Mouse (Mus musculus): ENCODE measurements around the gene Nepro. TPM values are rescaled to one million over a fixed set of nuclear protein-coding genes. Genes with fewer than 3 reads are reported as not detected.

Gene Nepro
- polyA plus RNA-seq, 1 experiment from 2014 or later, result 9.9 TPM

- Histone ChIP-seq H3K4me2 (replicated peaks) (no peak overlapping the region), H3K9me3 (no peaks in the 10 kb centered on the region), H3K27me3 (peaks cover 3% of the 10 kb centered on the region; the same call in 1 of the 2 replicates), H3K36me3 (no peaks in the 10 kb centered on the region), H3K4me3 (no peak overlapping the region), H3K27ac (replicated peaks) (no peak overlapping the region), H3K9ac (replicated peaks) (no peak overlapping the region), H3K4me1 (peaks cover 30% of the 10 kb centered on the region)
- no peak for ATAC-seq (ENCODE audit: low FRiP score, low read depth)
- WGBS, result 77% methylated on average over 2 of the region's 2 CpGs
Observed at GRCm38 (mm10) chr16:44691066-44691465, 33.0 kb upstream of the Nepro start.

GRCm38 (mm10) chr16:44691561-44692141 lies 32.5 kb upstream of the Nepro start:
- 70% methylated on average over 17 of the region's 17 CpGs for WGBS
- H3K27ac ChIP-seq (replicated peaks), result no peak overlapping the region
- H3K4me1 ChIP-seq, result peaks cover 34% of the 10 kb centered on the region
- H3K36me3 ChIP-seq, result no peaks in the 10 kb centered on the region
- H3K9me3 ChIP-seq, result no peaks in the 10 kb centered on the region
- ATAC-seq (ENCODE audit: low FRiP score, low read depth), result no peak
- no peak overlapping the region for H3K9ac ChIP-seq (replicated peaks)
- H3K4me3 ChIP-seq, result no peak overlapping the region
- H3K27me3 ChIP-seq, result peaks cover 3% of the 10 kb centered on the region; the same call in 1 of the 2 replicates
- H3K4me2 ChIP-seq (replicated peaks), result no peak overlapping the region

DNA sequence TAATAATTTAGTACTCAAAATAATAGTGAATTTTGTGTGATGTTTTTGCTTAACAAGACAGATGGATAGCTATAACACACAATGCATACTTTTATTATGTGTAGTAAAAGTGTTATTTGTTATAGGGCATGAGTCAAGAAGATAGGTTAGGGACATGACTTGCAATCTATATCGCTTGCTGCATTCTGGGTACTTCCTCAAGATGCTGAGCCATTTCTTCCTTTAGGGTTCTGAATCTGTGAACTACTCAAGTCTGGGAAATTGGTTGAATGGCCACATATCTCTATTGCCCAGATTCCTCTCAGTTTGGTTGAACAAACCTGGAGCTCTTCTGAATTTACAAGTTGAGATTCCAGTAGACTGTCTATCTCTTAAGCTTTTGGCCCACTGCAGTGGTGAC lies 31.6 kb upstream of the Nepro start:
- Histone ChIP-seq H3K4me2 (replicated peaks) (no peak overlapping the region), H3K27me3 (peaks cover 3% of the 10 kb centered on the region; the same call in 1 of the 2 replicates), H3K27ac (replicated peaks) (no peak overlapping the region), H3K36me3 (no peaks in the 10 kb centered on the region), H3K9me3 (no peaks in the 10 kb centered on the region), H3K9ac (replicated peaks) (no peak overlapping the region), H3K4me3 (no peak overlapping the region), H3K4me1 (peaks cover 26% of the 10 kb centered on the region)
- 91% methylated on average over 1 of the region's 1 CpGs for WGBS
- no peak for ATAC-seq (ENCODE audit: low FRiP score, low read depth)

- H3K9me3 ChIP-seq, result no peaks in the 10 kb centered on the region
- WGBS, result 68% methylated on average over 6 of the region's 6 CpGs
- peaks cover 3% of the 10 kb centered on the region; the same call in 1 of the 2 replicates for H3K27me3 ChIP-seq
- no peak overlapping the region for H3K4me3 ChIP-seq
- H3K4me2 ChIP-seq (replicated peaks), result no peak overlapping the region
- H3K9ac ChIP-seq (replicated peaks), result no peak overlapping the region
- ATAC-seq (ENCODE audit: low FRiP score, low read depth), result no peak
- no peak overlapping the region for H3K27ac ChIP-seq (replicated peaks)
- H3K36me3 ChIP-seq, result no peaks in the 10 kb centered on the region
- peaks cover 14% of the 10 kb centered on the region for H3K4me1 ChIP-seq
Observed at GRCm38 (mm10) chr16:44693695-44694094, 30.4 kb upstream of the Nepro start.

GRCm38 (mm10) chr16:44695214-44695858 lies 28.8 kb upstream of the Nepro start:
- no peak overlapping the region for H3K4me2 ChIP-seq (replicated peaks)
- H3K9me3 ChIP-seq, result no peaks in the 10 kb centered on the region
- WGBS, result 83% methylated on average over 8 of the region's 8 CpGs
- H3K27me3 ChIP-seq, result peaks cover 3% of the 10 kb centered on the region; the same call in 1 of the 2 replicates
- no peak overlapping the region for H3K4me3 ChIP-seq
- no peak for ATAC-seq (ENCODE audit: low FRiP score, low read depth)
- no peak overlapping the region for H3K27ac ChIP-seq (replicated peaks)
- no peak overlapping the region for H3K9ac ChIP-seq (replicated peaks)
- H3K4me1 ChIP-seq, result 0 out of 2 replicates have a peak, but pooled peaks cover 6% of the 10 kb centered on the region
- no peaks in the 10 kb centered on the region for H3K36me3 ChIP-seq

- Histone ChIP-seq H3K36me3 (no peaks in the 10 kb centered on the region), H3K9me3 (no peaks in the 10 kb centered on the region), H3K4me2 (replicated peaks) (no peak overlapping the region), H3K27ac (replicated peaks) (no peak overlapping the region), H3K27me3 (peaks cover 3% of the 10 kb centered on the region; the same call in 1 of the 2 replicates), H3K9ac (replicated peaks) (no peak overlapping the region), H3K4me3 (no peak overlapping the region), H3K4me1 (0 out of 2 replicates have a peak, but pooled peaks cover 6% of the 10 kb centered on the region)
- no peak for ATAC-seq (ENCODE audit: low FRiP score, low read depth)
- 47% methylated on average over 12 of the region's 12 CpGs for WGBS
Observed at GRCm38 (mm10) chr16:44695859-44696620, 28.1 kb upstream of the Nepro start.

- Histone ChIP-seq H3K4me2 (replicated peaks) (no peak overlapping the region), H3K27me3 (no peaks in the 10 kb centered on the region), H3K36me3 (no peaks in the 10 kb centered on the region), H3K4me3 (no peak overlapping the region), H3K9me3 (no peaks in the 10 kb centered on the region), H3K27ac (replicated peaks) (no peak overlapping the region), H3K4me1 (0 out of 2 replicates have a peak, but pooled peaks cover 6% of the 10 kb centered on the region), H3K9ac (replicated peaks) (no peak overlapping the region)
- ATAC-seq (ENCODE audit: low FRiP score, low read depth), result no peak
- WGBS, result 94% methylated on average over 5 of the region's 5 CpGs
Observed at GRCm38 (mm10) chr16:44697473-44698205, 26.5 kb upstream of the Nepro start.

GRCm38 (mm10) chr16:44701155-44701554 lies 22.9 kb upstream of the Nepro start:
- no peak overlapping the region for H3K4me2 ChIP-seq (replicated peaks)
- WGBS, result 85% methylated on average over 3 of the region's 3 CpGs
- H3K27ac ChIP-seq (replicated peaks), result no peak overlapping the region
- no peak for ATAC-seq (ENCODE audit: low FRiP score, low read depth)
- H3K9me3 ChIP-seq, result no peaks in the 10 kb centered on the region
- no peak overlapping the region for H3K4me3 ChIP-seq
- no peak overlapping the region for H3K9ac ChIP-seq (replicated peaks)
- H3K36me3 ChIP-seq, result no peaks in the 10 kb centered on the region
- no peaks in the 10 kb centered on the region for H3K27me3 ChIP-seq
- peaks cover 9% of the 10 kb centered on the region; the same call in 1 of the 2 replicates for H3K4me1 ChIP-seq

DNA sequence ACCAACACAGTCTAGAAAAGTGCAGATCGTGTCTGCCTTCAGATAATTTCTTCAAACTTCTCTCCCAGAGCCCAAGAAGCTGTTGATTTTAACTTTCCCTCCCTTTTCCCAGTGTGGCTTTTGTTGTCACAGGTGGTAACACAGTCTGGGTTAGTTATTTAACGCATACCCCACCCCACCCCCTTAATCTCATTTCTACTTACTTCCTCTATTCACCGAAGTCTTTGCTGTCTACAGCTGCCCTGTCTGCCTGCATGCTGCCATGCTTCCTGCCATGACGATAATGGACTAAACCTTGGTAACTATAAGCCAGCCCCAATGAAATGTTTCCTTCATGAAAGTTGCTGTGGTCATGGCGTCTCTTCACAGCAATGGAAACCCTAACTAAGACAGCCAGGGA lies 21.8 kb upstream of the Nepro start:
- no peak overlapping the region for H3K4me2 ChIP-seq (replicated peaks)
- ATAC-seq (ENCODE audit: low FRiP score, low read depth), result no peak
- H3K4me3 ChIP-seq, result no peak overlapping the region
- H3K9ac ChIP-seq (replicated peaks), result no peak overlapping the region
- H3K36me3 ChIP-seq, result no peaks in the 10 kb centered on the region
- no peaks in the 10 kb centered on the region for H3K27me3 ChIP-seq
- 69% methylated on average over 5 of the region's 5 CpGs for WGBS
- peaks cover 6% of the 10 kb centered on the region; the same call in 1 of the 2 replicates for H3K4me1 ChIP-seq
- H3K27ac ChIP-seq (replicated peaks), result no peak overlapping the region
- no peaks in the 10 kb centered on the region for H3K9me3 ChIP-seq

DNA sequence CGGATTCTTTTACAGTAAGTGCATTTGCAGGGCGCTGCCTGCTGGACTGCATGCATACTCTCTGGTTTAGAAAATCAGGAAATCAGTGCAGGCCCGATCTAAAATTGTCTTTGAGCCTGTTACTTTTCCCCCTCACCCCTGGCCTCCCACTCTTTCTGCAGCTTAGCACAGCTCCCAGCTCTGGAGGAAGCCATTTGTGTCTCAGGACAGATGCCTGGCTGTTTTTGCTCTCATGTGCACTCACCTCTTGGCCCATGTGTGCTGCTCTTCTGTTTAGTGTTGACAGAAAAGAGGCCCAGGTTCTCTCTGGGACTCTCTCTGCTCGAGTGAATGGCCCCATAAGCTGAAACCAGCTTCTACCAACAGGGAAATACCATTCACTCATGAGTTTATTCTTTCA lies 20.6 kb upstream of the Nepro start:
- ATAC-seq (ENCODE audit: low FRiP score, low read depth), result no peak
- H3K4me2 ChIP-seq (replicated peaks), result no peak overlapping the region
- H3K27ac ChIP-seq (replicated peaks), result 0 out of 2 replicates have a peak overlapping the region, but pooled peaks have one; percentile 2
- H3K36me3 ChIP-seq, result no peaks in the 10 kb centered on the region
- no peak overlapping the region for H3K9ac ChIP-seq (replicated peaks)
- H3K4me1 ChIP-seq, result peaks cover 6% of the 10 kb centered on the region; the same call in 1 of the 2 replicates
- WGBS, result 68% methylated on average over 4 of the region's 4 CpGs
- H3K4me3 ChIP-seq, result no peak overlapping the region
- H3K9me3 ChIP-seq, result no peaks in the 10 kb centered on the region
- no peaks in the 10 kb centered on the region for H3K27me3 ChIP-seq

DNA sequence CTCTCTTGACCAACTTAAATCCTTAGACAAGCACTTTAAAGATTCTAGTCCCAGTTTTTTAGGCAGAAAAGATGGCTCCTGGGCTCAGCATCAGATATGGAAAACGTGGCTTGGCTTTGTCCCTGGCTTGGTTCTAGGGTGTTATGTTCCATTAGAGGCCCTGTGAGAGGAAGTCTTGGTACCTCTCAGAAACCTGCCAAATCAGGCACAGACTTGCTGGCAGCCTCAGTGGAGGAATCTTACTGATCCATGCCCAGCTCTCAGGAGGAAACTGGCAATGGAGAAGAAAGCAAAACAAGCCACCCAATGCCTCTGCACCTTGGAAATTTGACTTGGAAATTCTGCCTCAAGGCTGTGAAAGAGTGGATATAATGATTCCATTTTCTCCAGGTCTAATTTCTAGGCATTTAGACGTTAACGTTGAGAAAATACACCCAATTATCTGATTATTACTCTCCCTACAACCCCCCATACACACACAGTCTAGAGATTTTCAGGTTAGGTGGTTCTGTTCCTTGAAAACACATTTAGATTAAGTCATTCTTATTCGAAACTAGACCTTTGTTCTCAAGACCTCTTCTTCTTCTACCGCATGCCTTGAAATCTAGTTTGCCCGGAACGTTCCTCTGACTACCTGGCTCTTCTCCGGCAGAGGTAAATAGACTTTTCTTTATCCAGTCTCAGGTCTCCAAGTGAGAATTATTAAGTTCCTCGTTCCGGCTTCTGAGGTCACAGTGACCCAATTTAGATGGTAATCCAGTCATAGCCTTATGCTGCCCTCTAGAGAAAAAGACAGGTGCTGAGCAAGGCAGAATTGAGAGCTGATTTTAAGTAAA lies 7.6 kb upstream of the Nepro start:
- Histone ChIP-seq H3K9me3 (no peaks in the 10 kb centered on the region), H3K4me2 (replicated peaks) (0 out of 2 replicates have a peak overlapping the region, but pooled peaks have one; percentile 12), H3K4me1 (peaks cover 13% of the 10 kb centered on the region; the same call in 1 of the 2 replicates), H3K4me3 (no peak overlapping the region), H3K36me3 (peaks cover 13% of the 10 kb centered on the region; the same call in 1 of the 2 replicates), H3K9ac (replicated peaks) (no peak overlapping the region), H3K27ac (replicated peaks) (peak overlapping the region; percentile 52), H3K27me3 (no peaks in the 10 kb centered on the region)
- ATAC-seq (ENCODE audit: low FRiP score, low read depth), result peak; percentile 80; the same call in 1 of the 2 replicates
- 34% methylated on average over 10 of the region's 10 CpGs for WGBS

Measured in midbrain, embryonic 12.5 days (tissue).